Mouse (Mus musculus): ENCODE data around the gene 4930519P11Rik.

GRCm38 (mm10) chr2:154624137-154624536, 10.9 kb upstream of the 4930519P11Rik start:
- TF ChIP-seq CTCF (IDR thresholded peaks at IDR 0.05; ENCODE audit: low read depth), result no peak
- TF ChIP-seq EP300 (IDR thresholded peaks at IDR 0.05; ENCODE audit: low read depth), result no peak

Measured in heart, postnatal 0 days (tissue).